Mouse (Mus musculus): ENCODE measurements around the gene Capns1. TPM values are rescaled to one million over a fixed set of nuclear protein-coding genes. Genes with fewer than 3 reads are reported as not detected.
"Not testable (repeated sequence)": the region's sequence is repeated elsewhere in the genome, so short reads cannot be mapped to it uniquely, and the experiment has no call there.

The Capns1 gene
- polyA plus RNA-seq, 1 experiment from 2014 or later, result 81.9 TPM

DNA sequence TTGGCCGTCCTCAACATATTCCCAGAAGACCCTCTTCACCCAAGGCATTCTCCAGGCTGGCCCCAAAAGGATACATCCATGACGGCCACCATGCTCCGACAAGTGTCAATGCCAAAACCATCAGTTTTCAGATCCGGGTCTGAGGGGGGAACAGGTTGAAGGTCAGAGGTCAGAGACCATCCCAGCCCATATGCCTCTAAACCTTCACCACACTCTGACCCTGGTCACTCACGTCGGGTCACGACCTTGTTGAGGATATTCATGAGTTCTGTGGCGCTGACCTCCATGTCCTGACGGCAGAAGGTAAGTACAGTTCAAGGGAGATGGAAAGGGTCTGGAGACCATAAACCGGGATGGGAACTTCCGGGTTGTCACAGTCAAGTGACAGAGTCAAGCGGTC is 6.5 kb downstream of the Capns1 start:
- H3K9ac ChIP-seq (ENCODE audit: low read length), result no peak overlapping the region
- no peak overlapping the region for H3K4me2 ChIP-seq (ENCODE audit: low read length)
- 89% methylated on average over 12 of the region's 12 CpGs for WGBS
- no peak for ATAC-seq (replicated peaks; ENCODE audit: low FRiP score, low TSS enrichment, low read depth)
- H3K36me3 ChIP-seq (ENCODE audit: control insufficient read depth, insufficient read depth, low read length), result peaks cover 54% of the 10 kb centered on the region
- no peak for DNase-seq (ENCODE audit: low spot score)
- peaks cover 12% of the 10 kb centered on the region for H3K4me1 ChIP-seq (replicated peaks; ENCODE audit: control insufficient read depth, insufficient read depth, low read length)
- H3K27ac ChIP-seq (ENCODE audit: low read depth), result no peak overlapping the region
- H3K27me3 ChIP-seq (replicated peaks; ENCODE audit: control insufficient read depth, insufficient read depth, low read length), result no peaks in the 10 kb centered on the region
- H3K4me3 ChIP-seq (ENCODE audit: low read depth, low read length), result no peak overlapping the region
- no peaks in the 10 kb centered on the region for H3K9me3 ChIP-seq (ENCODE audit: control insufficient read depth, low read length)

- Histone ChIP-seq H3K9me3 (ENCODE audit: control insufficient read depth, low read length) (no peaks in the 10 kb centered on the region), H3K27ac (ENCODE audit: low read depth) (no peak overlapping the region), H3K27me3 (replicated peaks; ENCODE audit: control insufficient read depth, insufficient read depth, low read length) (no peaks in the 10 kb centered on the region), H3K4me1 (replicated peaks; ENCODE audit: control insufficient read depth, insufficient read depth, low read length) (peaks cover 13% of the 10 kb centered on the region), H3K4me3 (ENCODE audit: low read depth, low read length) (no peak overlapping the region), H3K4me2 (ENCODE audit: low read length) (no peak overlapping the region), H3K36me3 (ENCODE audit: control insufficient read depth, insufficient read depth, low read length) (peaks cover 75% of the 10 kb centered on the region), H3K9ac (ENCODE audit: low read length) (no peak overlapping the region)
- DNase-seq (ENCODE audit: low spot score) (no peak), ATAC-seq (replicated peaks; ENCODE audit: low FRiP score, low TSS enrichment, low read depth) (no peak)
- WGBS, result 84% methylated on average over 4 of the region's 4 CpGs
Measured at GRCm38 (mm10) chr7:30189116-30189491, 9.5 kb downstream of the Capns1 start.

DNA sequence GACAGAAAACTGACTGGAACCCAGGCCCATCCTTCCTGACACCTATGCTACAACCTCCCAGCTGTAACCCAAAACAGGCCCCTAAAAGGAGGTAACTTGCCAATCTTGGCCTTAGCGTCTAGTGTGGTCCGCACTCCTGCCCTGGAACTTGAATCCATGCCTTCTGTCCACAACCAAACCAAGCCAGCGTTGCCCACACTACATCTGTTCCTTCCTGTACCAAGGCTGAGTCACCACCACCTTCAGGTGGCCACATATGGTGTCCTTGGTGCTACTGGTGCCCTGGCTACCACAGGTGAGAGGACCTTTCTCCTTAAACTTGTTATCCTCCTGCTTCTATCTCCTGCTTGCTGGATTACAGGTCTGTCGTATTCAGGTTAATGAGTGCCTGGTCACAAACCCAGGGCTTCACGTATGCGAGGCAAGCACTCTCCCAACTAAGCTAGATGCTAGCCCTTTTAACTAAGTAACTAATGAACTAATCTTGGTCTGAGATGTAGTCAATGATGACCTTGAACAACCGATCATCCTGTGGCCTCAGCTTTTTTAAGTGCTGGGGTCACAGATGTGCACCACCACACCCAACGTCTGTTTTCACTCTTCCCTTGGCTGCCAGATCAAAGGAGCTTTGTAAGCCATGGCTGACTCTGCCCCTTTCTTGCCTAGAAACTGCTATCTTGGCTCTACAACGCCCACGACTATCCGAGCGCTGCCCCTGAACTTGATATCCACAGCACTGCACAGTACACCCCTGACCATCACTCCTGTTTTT is 10.1 kb downstream of the Capns1 start:
- H3K9me3 ChIP-seq (ENCODE audit: control insufficient read depth, low read length), result no peaks in the 10 kb centered on the region
- no peak overlapping the region for H3K27ac ChIP-seq (ENCODE audit: low read depth)
- DNase-seq (ENCODE audit: low spot score) (no peak), ATAC-seq (replicated peaks; ENCODE audit: low FRiP score, low TSS enrichment, low read depth) (no peak)
- WGBS, result 76% methylated on average over 12 of the region's 12 CpGs
- H3K27me3 ChIP-seq (replicated peaks; ENCODE audit: control insufficient read depth, insufficient read depth, low read length), result no peaks in the 10 kb centered on the region
- H3K4me1 ChIP-seq (replicated peaks; ENCODE audit: control insufficient read depth, insufficient read depth, low read length), result peaks cover 14% of the 10 kb centered on the region
- no peak overlapping the region for H3K4me3 ChIP-seq (ENCODE audit: low read depth, low read length)
- H3K9ac ChIP-seq (ENCODE audit: low read length), result no peak overlapping the region
- no peak overlapping the region for H3K4me2 ChIP-seq (ENCODE audit: low read length)
- peaks cover 75% of the 10 kb centered on the region for H3K36me3 ChIP-seq (ENCODE audit: control insufficient read depth, insufficient read depth, low read length)

DNA sequence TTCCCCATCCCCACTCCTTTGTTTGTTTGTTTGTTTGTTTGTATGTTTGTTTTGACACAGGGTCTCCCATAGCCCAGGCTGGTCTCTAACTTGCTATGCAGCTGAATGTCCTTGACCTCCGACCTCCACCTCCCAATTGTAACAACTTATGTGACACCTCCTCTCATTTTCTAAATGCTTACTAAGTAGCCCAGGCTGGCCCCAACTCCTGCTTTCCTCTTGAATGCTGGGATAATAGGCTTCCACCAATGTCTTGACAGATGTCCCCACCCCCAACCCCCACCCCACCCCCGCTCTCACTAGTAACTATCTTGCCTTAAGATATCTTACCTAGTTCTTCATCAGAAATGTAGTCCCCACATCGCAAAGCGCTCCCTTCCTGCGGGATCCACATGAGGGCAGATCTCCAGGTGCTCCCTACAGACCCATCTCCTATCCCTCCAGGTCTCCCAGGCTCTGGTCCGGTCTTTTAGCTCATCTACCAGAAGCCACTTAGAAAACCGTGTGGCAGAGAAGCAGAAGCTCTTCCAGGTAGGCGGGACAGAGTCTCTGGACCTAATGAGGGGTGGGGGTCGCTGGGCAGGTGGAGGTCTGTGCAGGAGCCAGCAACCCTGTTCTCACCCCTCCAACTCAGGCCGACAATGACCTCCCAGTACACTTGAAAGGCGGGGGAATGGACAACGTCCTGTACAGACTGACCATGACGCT is 13.8 kb downstream of the Capns1 start:
- Histone ChIP-seq H3K9me3 (ENCODE audit: control insufficient read depth, low read length) (no peaks in the 10 kb centered on the region), H3K4me3 (ENCODE audit: low read depth, low read length) (no peak overlapping the region), H3K27me3 (replicated peaks; ENCODE audit: control insufficient read depth, insufficient read depth, low read length) (no peaks in the 10 kb centered on the region), H3K27ac (ENCODE audit: low read depth) (no peak overlapping the region), H3K9ac (ENCODE audit: low read length) (no peak overlapping the region), H3K4me1 (replicated peaks; ENCODE audit: control insufficient read depth, insufficient read depth, low read length) (peaks cover 6% of the 10 kb centered on the region), H3K4me2 (ENCODE audit: low read length) (no peak overlapping the region), H3K36me3 (ENCODE audit: control insufficient read depth, insufficient read depth, low read length) (peaks cover 47% of the 10 kb centered on the region)
- no peak for DNase-seq (ENCODE audit: low spot score)
- WGBS, result 73% methylated on average over 13 of the region's 13 CpGs
- ATAC-seq (replicated peaks; ENCODE audit: low FRiP score, low TSS enrichment, low read depth), result no peak

- DNase-seq (ENCODE audit: low spot score), result peak; percentile 86
- H3K27ac ChIP-seq (ENCODE audit: low read depth), result no peak within 1 kb of the TSS
- H3K9ac ChIP-seq (ENCODE audit: low read length), result no peak within 1 kb of the TSS
- 2% methylated on average over 11 of the region's 11 CpGs for WGBS
- H3K4me1 ChIP-seq (replicated peaks; ENCODE audit: control insufficient read depth, insufficient read depth, low read length), result peaks cover 6% of the 10 kb centered on the region
- H3K4me3 ChIP-seq (ENCODE audit: low read depth, low read length), result 0 out of 2 replicates have a peak within 1 kb of the TSS, but pooled peaks have one; percentile 11
- H3K36me3 ChIP-seq (ENCODE audit: control insufficient read depth, insufficient read depth, low read length), result peaks cover 40% of the 10 kb centered on the region
- H3K9me3 ChIP-seq (ENCODE audit: control insufficient read depth, low read length), result no peaks in the 10 kb centered on the region
- H3K27me3 ChIP-seq (replicated peaks; ENCODE audit: control insufficient read depth, insufficient read depth, low read length), result no peaks in the 10 kb centered on the region
- peak within 1 kb of the TSS; percentile 50 for H3K4me2 ChIP-seq (ENCODE audit: low read length)
- ATAC-seq (replicated peaks; ENCODE audit: low FRiP score, low TSS enrichment, low read depth), result peak; percentile 81
Measured at GRCm38 (mm10) chr7:30183879-30184289, 14.7 kb downstream of the Capns1 start, which contains the start of gene Cox7a1. TSS of gene Cox7a1 (plus strand) at chr7:30184144.

- not testable (repeated sequence) for H3K4me2 ChIP-seq (ENCODE audit: low read length); H3K4me3 ChIP-seq (ENCODE audit: low read depth, low read length); ATAC-seq (replicated peaks; ENCODE audit: low FRiP score, low TSS enrichment, low read depth); H3K4me1 ChIP-seq (replicated peaks; ENCODE audit: control insufficient read depth, insufficient read depth, low read length); DNase-seq (ENCODE audit: low spot score); H3K27ac ChIP-seq (ENCODE audit: low read depth); H3K9ac ChIP-seq (ENCODE audit: low read length); H3K9me3 ChIP-seq (ENCODE audit: control insufficient read depth, low read length); H3K27me3 ChIP-seq (replicated peaks; ENCODE audit: control insufficient read depth, insufficient read depth, low read length)
- peaks cover 40% of the 10 kb centered on the region for H3K36me3 ChIP-seq (ENCODE audit: control insufficient read depth, insufficient read depth, low read length)
- 72% methylated on average over 7 of the region's 7 CpGs for WGBS
Measured at GRCm38 (mm10) chr7:30183189-30183588, 15.4 kb downstream of the Capns1 start.

GRCm38 (mm10) chr7:30181929-30182328 is 16.7 kb downstream of the Capns1 start:
- not testable (repeated sequence) for H3K4me3 ChIP-seq (ENCODE audit: low read depth, low read length); H3K27ac ChIP-seq (ENCODE audit: low read depth); H3K4me1 ChIP-seq (replicated peaks; ENCODE audit: control insufficient read depth, insufficient read depth, low read length); H3K27me3 ChIP-seq (replicated peaks; ENCODE audit: control insufficient read depth, insufficient read depth, low read length); H3K9me3 ChIP-seq (ENCODE audit: control insufficient read depth, low read length); ATAC-seq (replicated peaks; ENCODE audit: low FRiP score, low TSS enrichment, low read depth); H3K9ac ChIP-seq (ENCODE audit: low read length); H3K4me2 ChIP-seq (ENCODE audit: low read length); DNase-seq (ENCODE audit: low spot score)
- H3K36me3 ChIP-seq (ENCODE audit: control insufficient read depth, insufficient read depth, low read length), result peaks cover 37% of the 10 kb centered on the region
- WGBS, result 92% methylated on average over 10 of the region's 10 CpGs

- H3K27me3 ChIP-seq (replicated peaks; ENCODE audit: control insufficient read depth, insufficient read depth, low read length), result no peaks in the 10 kb centered on the region
- no peak overlapping the region for H3K27ac ChIP-seq (ENCODE audit: low read depth)
- ATAC-seq (replicated peaks; ENCODE audit: low FRiP score, low TSS enrichment, low read depth) (no peak), DNase-seq (ENCODE audit: low spot score) (peak; percentile 89)
- H3K4me3 ChIP-seq (ENCODE audit: low read depth, low read length), result no peak overlapping the region
- no peaks in the 10 kb centered on the region for H3K9me3 ChIP-seq (ENCODE audit: control insufficient read depth, low read length)
- WGBS, result 5% methylated on average over 4 of the region's 4 CpGs
- peaks cover 37% of the 10 kb centered on the region for H3K36me3 ChIP-seq (ENCODE audit: control insufficient read depth, insufficient read depth, low read length)
- H3K4me2 ChIP-seq (ENCODE audit: low read length), result no peak overlapping the region
- H3K4me1 ChIP-seq (replicated peaks; ENCODE audit: control insufficient read depth, insufficient read depth, low read length), result peaks cover 6% of the 10 kb centered on the region
- H3K9ac ChIP-seq (ENCODE audit: low read length), result no peak overlapping the region
Measured at GRCm38 (mm10) chr7:30181308-30181707, 17.3 kb downstream of the Capns1 start.

All from intestine, embryonic 14.5 days (tissue).